ENCODE assay signal across 16 mouse cellular contexts in genomic region chr4:151549523-151549922, GRCm38 (mm10).
"Had no signal": no experiment of that assay in that cellular context is flagged by ENCODE, and none has a peak within 500 bp of the region (broad histone marks: within the 10 kb centered on the region; RNA-seq: fewer than 3 reads in every experiment).

No protein-coding gene starts in this region.

- H3K27me3 ChIP-seq: midbrain, embryonic 13.5 days; midbrain, embryonic 15.5 days; neural tube, embryonic 13.5 days; stomach, embryonic 15.5 days had no signal

- DNase-seq: liver, postnatal 0 days; lung, adult 2 months; lung, postnatal 10 days; lung, postnatal 36 days; right cerebral cortex, postnatal 14 days; thymus, adult 2 months; thymus, postnatal 25 days; thymus, postnatal 4 days had no signal

- H3K4me2 ChIP-seq: midbrain, embryonic 11.5 days; midbrain, embryonic 13.5 days; midbrain, embryonic 15.5 days; neural tube, embryonic 13.5 days; stomach, embryonic 15.5 days had no signal

- H3K4me1 ChIP-seq: stomach, embryonic 15.5 days had no signal

- H3K4me3 ChIP-seq: megakaryocyte, embryonic 14.5 days; midbrain, embryonic 13.5 days; midbrain, embryonic 15.5 days; neural tube, embryonic 13.5 days; stomach, embryonic 15.5 days had no signal

- H3K36me3 ChIP-seq: midbrain, embryonic 13.5 days; midbrain, embryonic 15.5 days; neural tube, embryonic 13.5 days; stomach, embryonic 15.5 days had no signal

- H3K27ac ChIP-seq: macrophage; midbrain, embryonic 13.5 days; midbrain, embryonic 15.5 days; stomach, embryonic 15.5 days; stomach, postnatal 0 days had no signal

- ATAC-seq: liver, postnatal 0 days; midbrain, embryonic 13.5 days; midbrain, embryonic 15.5 days had no signal

- H3K9ac ChIP-seq: liver, postnatal 0 days; midbrain, embryonic 13.5 days; midbrain, embryonic 15.5 days; stomach, embryonic 15.5 days had no signal

- H3K9me3 ChIP-seq: midbrain, embryonic 13.5 days; midbrain, embryonic 15.5 days; neural tube, embryonic 13.5 days; stomach, embryonic 15.5 days had no signal
